Mouse (Mus musculus) heart, adult 2 months (tissue): Measurements from ENCODE around the gene Slc25a45. TPM values are rescaled to one million over a fixed set of nuclear protein-coding genes. Genes with fewer than 3 reads are reported as not detected.

Experiments
- DNase-seq, 2 experiments: peaks; one replicate each; pipeline ENCODE4 v3.0.0; 2021
- H3K27ac ChIP-seq: fragments of 200-600 bp; 2 replicates; pipeline ENCODE4 v1.8.1; 2022
- H3K27me3 ChIP-seq: fragments of 200-500 bp; 2 replicates; pipeline ENCODE4 v1.6.1; 2012; ENCODE audit warnings: mild to moderate bottlenecking, low read length, inconsistent platforms, mixed read lengths; ENCODE audit not compliant: control insufficient read depth, insufficient read depth
- H3K36me3 ChIP-seq: fragments of 200-500 bp; 2 replicates; pipeline ENCODE4 v1.6.1; 2012; ENCODE audit warnings: low read length, inconsistent platforms; ENCODE audit not compliant: control insufficient read depth, insufficient read depth
- H3K4me1 ChIP-seq: fragments of 200-500 bp; 2 replicates; pipeline ENCODE4 v1.6.1; 2011; ENCODE audit warnings: low read length; ENCODE audit not compliant: control insufficient read depth, insufficient read depth
- H3K4me3 ChIP-seq: fragments of 200-600 bp; 2 replicates; pipeline ENCODE4 v1.8.1; 2022
- H3K79me2 ChIP-seq: fragments of 200-500 bp; replicated peaks from 2 replicates; pipeline ENCODE4 v1.6.1; 2012; ENCODE audit warnings: mild to moderate bottlenecking, inconsistent platforms, low read length, moderate library complexity, mixed read lengths; ENCODE audit not compliant: control insufficient read depth, insufficient read depth
- H3K9ac ChIP-seq: fragments of 200-500 bp; 2 replicates; pipeline ENCODE4 v1.6.1; 2012; ENCODE audit warnings: low read depth, mild to moderate bottlenecking, control low read depth, inconsistent platforms, low read length, mixed read lengths
- CTCF ChIP-seq: fragments of 200-600 bp; IDR thresholded peaks from 2 replicates; pipeline ENCODE4 v1.8.1; 2022; ENCODE audit warnings: antibody characterized with exemption, mild to moderate bottlenecking, moderate library complexity
- EP300 ChIP-seq: fragments of 200-500 bp; IDR thresholded peaks from 2 replicates; pipeline ENCODE4 v1.6.1; 2011; ENCODE audit warnings: low read depth, low read length, control low read depth; ENCODE audit not compliant: insufficient read depth
- POLR2A ChIP-seq: fragments of 200-500 bp; IDR thresholded peaks from 2 replicates; pipeline ENCODE4 v1.6.1; 2011; ENCODE audit warnings: mild to moderate bottlenecking, low read depth, low read length, control low read depth; ENCODE audit not compliant: insufficient read depth
- WGBS: fragments of 180-500 bp; shearing (Covaris S2); methylation state at CpG from one replicate; pipeline ENCODE4 v1.1.7; 2018; 5-methylcytosine and 5-hydroxymethylcytosine counted together
- intact Hi-C: fragments of 180-260 bp; cut with DNase I; formaldehyde crosslinking; loops from one replicate; pipeline ENCODE4 v1.15.1; 2025
- polyA plus RNA-seq: library from polyadenylated mRNA; depleted of rRNA; stranded (reverse); fragments of >200 nt; gene quantifications from 2 replicates; pipeline ENCODE4 v1.2.3, GENCODE M21; 2012
- total RNA-seq, 2 experiments: library from RNA; stranded (reverse); gene quantifications; 2 replicates each; pipeline ENCODE4 v1.2.3; 2021

Slc25a45 gene
- total and polyA plus RNA-seq, 3 experiments, result 2.8 to 7.9 (median 2.8) TPM

DNA sequence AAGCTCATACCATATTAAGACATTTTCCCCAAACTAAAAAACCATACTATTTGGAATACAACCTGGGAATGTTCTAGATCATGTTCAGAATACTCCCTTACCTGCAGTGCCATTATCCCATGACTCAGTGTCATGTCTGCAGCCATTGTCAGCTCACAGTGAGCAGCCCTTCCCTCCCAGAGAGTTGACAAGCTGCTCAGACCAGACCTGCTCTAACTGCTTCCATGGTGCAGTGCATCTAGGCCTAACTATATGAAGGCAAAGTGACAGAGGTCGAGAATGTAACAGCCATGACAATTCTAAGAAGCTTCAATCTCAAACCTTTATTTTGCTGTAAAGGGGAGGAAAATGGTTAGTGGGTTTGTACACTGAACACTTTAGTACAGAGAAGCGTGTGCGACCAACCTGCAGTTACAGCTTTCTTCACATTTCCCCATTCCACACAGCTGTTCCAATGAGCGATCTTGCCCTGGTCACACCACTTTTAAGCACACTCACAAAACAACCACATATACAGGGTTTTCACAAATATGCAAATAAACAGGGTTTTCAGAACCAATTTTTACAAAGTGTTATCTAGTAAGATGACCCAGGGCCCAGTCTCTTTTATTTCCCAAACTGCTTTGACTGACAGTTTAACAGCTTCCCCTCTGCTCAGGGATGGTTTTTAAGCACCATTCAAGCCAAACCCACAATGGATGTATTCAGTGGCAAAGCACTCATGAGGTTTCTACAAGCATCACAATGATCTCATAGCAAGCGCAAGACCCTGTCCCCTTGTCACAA lies 35.4 kb upstream of the Slc25a45 start:
- Histone ChIP-seq H3K79me2 (0 out of 2 replicates have a peak, but pooled peaks cover 3% of the 10 kb centered on the region), H3K36me3 (peaks cover 35% of the 10 kb centered on the region), H3K27ac (peak overlapping the region; percentile 100), H3K4me1 (peaks cover 23% of the 10 kb centered on the region), H3K27me3 (no peaks in the 10 kb centered on the region), H3K9ac (peak overlapping the region; percentile 78), H3K4me3 (peak overlapping the region; percentile 75)
- TF ChIP-seq EP300, result 0 out of 2 replicates have a peak, but pooled peaks have one; percentile 58
- no peak for TF ChIP-seq CTCF
- peak; percentile 80 for TF ChIP-seq POLR2A
- peak; percentile 27 to 51 for DNase-seq
- WGBS, result 16% methylated on average over 5 of the region's 5 CpGs
- intact Hi-C loops, result no loop called here

- peaks cover 26% of the 10 kb centered on the region for H3K36me3 ChIP-seq
- peaks cover 27% of the 10 kb centered on the region for H3K4me1 ChIP-seq
- H3K27me3 ChIP-seq, result no peaks in the 10 kb centered on the region
- H3K27ac ChIP-seq, result peak overlapping the region; percentile 100
- H3K9ac ChIP-seq, result peak overlapping the region; percentile 87
- intact Hi-C loops, result no loop called here
- H3K79me2 ChIP-seq, result 0 out of 2 replicates have a peak, but pooled peaks cover 3% of the 10 kb centered on the region
- TF ChIP-seq CTCF (no peak), EP300 (peak; percentile 35; the same call in 1 of the 2 replicates), POLR2A (peak; percentile 45)
- 14% methylated on average over 9 of the region's 9 CpGs for WGBS
- DNase-seq, result peak; percentile 70 to 74
- H3K4me3 ChIP-seq, result peak overlapping the region; percentile 75
These were observed 34.5 kb upstream of the Slc25a45 start for GRCm38 (mm10) chr19:5842785-5843730.

GRCm38 (mm10) chr19:5843781-5844691 lies 33.6 kb upstream of the Slc25a45 start:
- Histone ChIP-seq H3K79me2 (0 out of 2 replicates have a peak, but pooled peaks cover 3% of the 10 kb centered on the region), H3K27ac (peak overlapping the region; percentile 100), H3K27me3 (no peaks in the 10 kb centered on the region), H3K4me3 (peak overlapping the region; percentile 75), H3K4me1 (peaks cover 24% of the 10 kb centered on the region), H3K36me3 (peaks cover 17% of the 10 kb centered on the region), H3K9ac (peak overlapping the region; percentile 87)
- intact Hi-C loops, result loop anchor here (1.0 kb wide), 1 partner anchor 42 kb away; no protein-coding TSS in a partner anchor
- TF ChIP-seq CTCF, result no peak
- TF ChIP-seq EP300, result peak; percentile 45
- TF ChIP-seq POLR2A, result peak; percentile 65
- DNase-seq, result peak; percentile 63 to 71
- 9% methylated on average over 30 of the region's 30 CpGs for WGBS

DNA sequence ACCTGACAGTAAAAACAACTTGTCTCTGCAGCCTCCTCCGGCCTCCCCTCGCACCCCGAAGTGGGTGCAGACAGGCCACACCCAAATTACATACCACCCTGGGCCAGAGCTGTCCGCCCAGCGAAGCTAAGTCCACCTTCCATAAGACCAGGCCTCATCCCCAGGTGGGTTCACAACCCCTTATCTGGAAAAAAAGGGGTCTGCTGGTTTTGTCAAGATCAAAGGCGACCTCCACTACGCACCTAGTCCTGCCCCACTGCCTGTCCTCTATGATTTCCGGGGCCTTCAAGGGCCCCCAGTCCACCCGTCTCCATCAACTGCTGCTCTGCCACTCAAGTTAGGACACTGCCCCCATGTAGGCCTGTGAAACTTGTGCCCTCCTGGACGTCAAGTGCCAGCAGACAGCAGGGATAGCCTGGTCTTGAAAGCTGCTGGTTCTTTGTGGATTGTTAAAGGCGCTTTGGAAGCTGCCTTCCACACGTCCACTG lies 32.7 kb upstream of the Slc25a45 start:
- Histone ChIP-seq H3K4me1 (peaks cover 24% of the 10 kb centered on the region), H3K27me3 (no peaks in the 10 kb centered on the region), H3K4me3 (peak overlapping the region; percentile 75), H3K9ac (peak overlapping the region; percentile 87), H3K27ac (peak overlapping the region; percentile 100), H3K79me2 (0 out of 2 replicates have a peak, but pooled peaks cover 3% of the 10 kb centered on the region), H3K36me3 (peaks cover 11% of the 10 kb centered on the region)
- WGBS, result 6% methylated on average over 12 of the region's 12 CpGs
- DNase-seq, result no peak
- intact Hi-C loops, result loop anchor here (1.0 kb wide), 1 partner anchor 43 kb away; no protein-coding TSS in a partner anchor
- TF ChIP-seq POLR2A, result no peak; the same call in 1 of the 2 replicates
- no peak for TF ChIP-seq EP300
- no peak for TF ChIP-seq CTCF
